Mouse (Mus musculus) MEL (cell line): Measurements from ENCODE around the gene Zfp367. TPM values are rescaled to one million over a fixed set of nuclear protein-coding genes. Genes with fewer than 3 reads are reported as not detected.

Experiments
- DNase-seq: peaks from one replicate; pipeline ENCODE4 v3.0.0; 2011; ENCODE audit warnings: low read depth, low spot score
- H3K27ac ChIP-seq: 2 replicates; pipeline ENCODE4 v1.5.1; 2012; ENCODE audit warnings: low read depth, mild to moderate bottlenecking, control low read depth, low read length, moderate library complexity; ENCODE audit not compliant: control insufficient read depth
- H3K27me3 ChIP-seq, 2 experiments: fragments of 150-350 bp in 1 of 2; sonication (generic) in 1 of 2; 2 replicates each; pipeline ENCODE4 v1.6.1; 2012; ENCODE audit warnings: low read length in 2 of 2, mild to moderate bottlenecking in 2 of 2, improper control_type of control experiment in 1 of 2, moderate library complexity in 1 of 2; ENCODE audit not compliant: insufficient read depth in 2 of 2, control insufficient read depth in 1 of 2
- H3K36me3 ChIP-seq, 2 experiments: 2 replicates each; pipeline ENCODE4 v1.6.1; 2012 to 2014; ENCODE audit warnings: low read length in 2 of 2, improper control_type of control experiment in 1 of 2, inconsistent platforms in 1 of 2, mild to moderate bottlenecking in 1 of 2; ENCODE audit not compliant: insufficient read depth in 2 of 2, control insufficient read depth in 1 of 2
- H3K4me1 ChIP-seq, 2 experiments: fragments of 150-350 bp in 1 of 2; sonication (generic) in 1 of 2; 2 replicates each; pipeline ENCODE4 v1.6.1; 2012; ENCODE audit warnings: low read length in 2 of 2, improper control_type of control experiment in 1 of 2, mild to moderate bottlenecking in 1 of 2; ENCODE audit not compliant: insufficient read depth in 2 of 2, control insufficient read depth in 1 of 2
- H3K4me3 ChIP-seq, 2 experiments: fragments of 150-350 bp in 1 of 2; sonication (generic) in 1 of 2; 2 replicates each; pipeline ENCODE4 v1.5.1; 2012; ENCODE audit warnings: low read depth in 2 of 2, low read length in 2 of 2, mild to moderate bottlenecking in 2 of 2, moderate library complexity in 2 of 2, control low read depth in 1 of 2, improper control_type of control experiment in 1 of 2; ENCODE audit not compliant: control insufficient read depth in 1 of 2, insufficient read depth in 1 of 2
- H3K79me2 ChIP-seq: 2 replicates; pipeline ENCODE4 v1.6.1; 2012; ENCODE audit warnings: mild to moderate bottlenecking, low read length, moderate library complexity; ENCODE audit not compliant: control insufficient read depth, poor library complexity, insufficient read depth
- H3K9ac ChIP-seq: 2 replicates; pipeline ENCODE4 v1.6.1; 2012; ENCODE audit warnings: low read depth, mild to moderate bottlenecking, control low read depth, low read length, moderate library complexity; ENCODE audit not compliant: control insufficient read depth, poor library complexity, severe bottlenecking
- H3K9me3 ChIP-seq: fragments of 150-350 bp; sonication (generic); replicated peaks from 2 replicates; pipeline ENCODE4 v1.6.1; 2012; ENCODE audit warnings: mild to moderate bottlenecking, low read length, improper control_type of control experiment, moderate library complexity; ENCODE audit not compliant: insufficient read depth
- BHLHE40 ChIP-seq: IDR thresholded peaks from 2 replicates; pipeline ENCODE4 v1.6.1; 2012; ENCODE audit warnings: low read depth, mild to moderate bottlenecking, inconsistent platforms, low read length, improper control_type of control experiment, borderline replicate concordance
- CHD2 ChIP-seq: IDR thresholded peaks from 2 replicates; pipeline ENCODE4 v1.6.1; 2011; ENCODE audit warnings: low read length, improper control_type of control experiment
- CTCF ChIP-seq, 3 experiments: IDR thresholded peaks in 2 of 3; conservative IDR thresholded peaks in 1 of 3; 2 replicates each; pipeline ENCODE4 v1.5.1; 2011 to 2012; ENCODE audit warnings: low read length in 3 of 3, low read depth in 2 of 3, mild to moderate bottlenecking in 2 of 3, improper control_type of control experiment in 1 of 3, inconsistent platforms in 1 of 3, mixed read lengths in 1 of 3, moderate library complexity in 1 of 3; ENCODE audit not compliant: control insufficient read depth in 1 of 3, insufficient read depth in 1 of 3, poor library complexity in 1 of 3, severe bottlenecking in 1 of 3
- ELF1 ChIP-seq: IDR thresholded peaks from 2 replicates; pipeline ENCODE4 v1.6.1; 2014; ENCODE audit warnings: low read depth, mild to moderate bottlenecking, inconsistent platforms, low read length, improper control_type of control experiment, moderate library complexity
- EP300 ChIP-seq, 2 experiments: IDR thresholded peaks; 2 replicates each; pipeline ENCODE4 v1.6.1; 2011; ENCODE audit warnings: improper control_type of control experiment in 2 of 2, low read length in 2 of 2, low read depth in 1 of 2, mild to moderate bottlenecking in 1 of 2
- GABPA ChIP-seq: IDR thresholded peaks from 2 replicates; pipeline ENCODE4 v1.6.1; 2012; ENCODE audit warnings: low read depth, mild to moderate bottlenecking, inconsistent platforms, low read length, improper control_type of control experiment, moderate library complexity
- GATA1 ChIP-seq: IDR thresholded peaks from 2 replicates; pipeline ENCODE4 v1.6.1; 2011; ENCODE audit warnings: low read depth, low read length, improper control_type of control experiment
- HCFC1 ChIP-seq: IDR thresholded peaks from 2 replicates; pipeline ENCODE4 v1.6.1; 2012; ENCODE audit warnings: low read depth, mild to moderate bottlenecking, inconsistent platforms, low read length, improper control_type of control experiment, moderate library complexity
- KAT2A ChIP-seq: conservative IDR thresholded peaks from 2 replicates; pipeline ENCODE4 v1.6.1; 2012; ENCODE audit warnings: low read depth, low read length, improper control_type of control experiment, inconsistent platforms
- MAX ChIP-seq: IDR thresholded peaks from 2 replicates; pipeline ENCODE4 v1.6.1; 2011; ENCODE audit warnings: low read length, improper control_type of control experiment
- MEF2A ChIP-seq: IDR thresholded peaks from 2 replicates; pipeline ENCODE4 v1.6.1; 2014; ENCODE audit warnings: low read depth, mild to moderate bottlenecking, inconsistent platforms, low read length, improper control_type of control experiment; ENCODE audit not compliant: poor library complexity, insufficient replicate concordance, severe bottlenecking; ENCODE audit errors: extremely low read depth
- MXI1 ChIP-seq: IDR thresholded peaks from 2 replicates; pipeline ENCODE4 v1.6.1; 2011; ENCODE audit warnings: mild to moderate bottlenecking, low read depth, low read length, improper control_type of control experiment
- MYC ChIP-seq: IDR thresholded peaks from 2 replicates; pipeline ENCODE4 v1.6.1; 2011; ENCODE audit warnings: low read depth, mild to moderate bottlenecking, low read length, improper control_type of control experiment, moderate library complexity
- POLR2A ChIP-seq, 2 experiments: IDR thresholded peaks; 2 replicates each; pipeline ENCODE4 v1.6.1; 2011 to 2012; ENCODE audit warnings: low read length in 2 of 2, mild to moderate bottlenecking in 2 of 2, control low read depth in 1 of 2, improper control_type of control experiment in 1 of 2, low read depth in 1 of 2, moderate library complexity in 1 of 2; ENCODE audit not compliant: control insufficient read depth in 1 of 2, insufficient read depth in 1 of 2, poor library complexity in 1 of 2
- POLR2AphosphoS2 ChIP-seq: IDR thresholded peaks from 2 replicates; pipeline ENCODE4 v1.6.1; 2011; ENCODE audit warnings: low read length, improper control_type of control experiment
- RAD21 ChIP-seq: IDR thresholded peaks from 2 replicates; pipeline ENCODE4 v1.6.1; 2011; ENCODE audit warnings: mild to moderate bottlenecking, low read depth, low read length, improper control_type of control experiment
- SMC3 ChIP-seq: IDR thresholded peaks from 2 replicates; pipeline ENCODE4 v1.6.1; 2011; ENCODE audit warnings: low read depth, low read length, improper control_type of control experiment
- TAL1 ChIP-seq: IDR thresholded peaks from 2 replicates; pipeline ENCODE4 v1.6.1; 2012; ENCODE audit warnings: mild to moderate bottlenecking, inconsistent platforms, low read length, moderate library complexity, mixed read lengths
- UBTF ChIP-seq: IDR thresholded peaks from 2 replicates; pipeline ENCODE4 v1.6.1; 2012; ENCODE audit warnings: low read depth, mild to moderate bottlenecking, inconsistent platforms, low read length, improper control_type of control experiment, moderate library complexity, borderline replicate concordance; ENCODE audit not compliant: insufficient read depth
- USF1 ChIP-seq: IDR thresholded peaks from 2 replicates; pipeline ENCODE4 v1.6.1; 2014; ENCODE audit warnings: low read depth, mild to moderate bottlenecking, inconsistent platforms, low read length, improper control_type of control experiment, moderate library complexity
- USF2 ChIP-seq, 2 experiments: IDR thresholded peaks; 2 replicates each; pipeline ENCODE4 v1.6.1; 2011 to 2012; ENCODE audit warnings: improper control_type of control experiment in 2 of 2, low read length in 2 of 2, borderline replicate concordance in 1 of 2, inconsistent platforms in 1 of 2, low read depth in 1 of 2, mild to moderate bottlenecking in 1 of 2; ENCODE audit not compliant: insufficient read depth in 1 of 2
- ZC3H11A ChIP-seq: IDR thresholded peaks from 2 replicates; pipeline ENCODE4 v1.6.1; 2012; ENCODE audit warnings: low read depth, mild to moderate bottlenecking, inconsistent platforms, low read length, improper control_type of control experiment
- ZMIZ1 ChIP-seq: IDR thresholded peaks from 2 replicates; pipeline ENCODE4 v1.6.1; 2012; ENCODE audit warnings: low read depth, mild to moderate bottlenecking, inconsistent platforms, low read length, improper control_type of control experiment, moderate library complexity
- ZNF384 ChIP-seq: IDR thresholded peaks from 2 replicates; pipeline ENCODE4 v1.6.1; 2012; ENCODE audit warnings: low read depth, mild to moderate bottlenecking, inconsistent platforms, low read length, improper control_type of control experiment
- polyA plus RNA-seq, 2 experiments: library from polyadenylated mRNA; stranded (reverse) in 1 of 2; unstranded in 1 of 2; fragments of >175 nt in 1 of 2; fragments of >200 nt in 1 of 2; gene quantifications; 2 replicates each; pipeline versions ENCODE4 v1.2.1 to v1.2.4; 2012; ENCODE audit warnings: low replicate concordance in 2 of 2, low read depth in 1 of 2; ENCODE audit not compliant: insufficient read length in 2 of 2, insufficient read depth in 1 of 2, missing spikeins in 1 of 2
- total RNA-seq: library from RNA; depleted of rRNA; stranded (reverse); fragments of 300-350 nt; gene quantifications from 2 replicates; pipeline ENCODE4 v1.2.3, GENCODE M21; 2012

Zfp367 gene
- total and polyA plus RNA-seq, 3 experiments: 23.4 to 28.4 TPM; not detected in 1

GRCm38 (mm10) chr13:64107105-64107504 is 45.9 kb downstream of the Zfp367 start:
- Histone ChIP-seq H3K4me1 (no peaks in the 10 kb centered on the region), H3K4me3 (no peak overlapping the region), H3K9me3 (no peaks in the 10 kb centered on the region), H3K27me3 (no peaks in the 10 kb centered on the region), H3K36me3 (no peaks in the 10 kb centered on the region), H3K27ac (no peak overlapping the region), H3K79me2 (no peaks in the 10 kb centered on the region), H3K9ac (no peak overlapping the region)
- no peak for TF ChIP-seq EP300 (IDR thresholded peaks at IDR 0.05; ENCODE audit: low read depth in 1 of 2, low read length in 2 of 2)
- TF ChIP-seq CTCF (IDR thresholded peaks at IDR 0.05 in 2 of 3, conservative IDR thresholded peaks at IDR 0.05 in 1 of 3; ENCODE audit: control insufficient read depth in 1 of 3, insufficient read depth in 1 of 3, low read depth in 2 of 3, low read length in 3 of 3, poor library complexity in 1 of 3, severe bottlenecking in 1 of 3): no peak
- no peak for TF ChIP-seq CHD2
- no peak for TF ChIP-seq USF2 (IDR thresholded peaks at IDR 0.05; ENCODE audit: borderline replicate concordance in 1 of 2, insufficient read depth in 1 of 2, low read depth in 1 of 2, low read length in 2 of 2)
- TF ChIP-seq MYC: no peak
- TF ChIP-seq ZMIZ1: no peak
- no peak for TF ChIP-seq UBTF
- TF ChIP-seq GATA1: no peak
- no peak for TF ChIP-seq MEF2A
- TF ChIP-seq BHLHE40: no peak
- no peak for TF ChIP-seq ELF1
- TF ChIP-seq MXI1: no peak
- TF ChIP-seq GABPA: no peak
- no peak for TF ChIP-seq HCFC1
- TF ChIP-seq RAD21: no peak
- no peak for DNase-seq

DNA sequence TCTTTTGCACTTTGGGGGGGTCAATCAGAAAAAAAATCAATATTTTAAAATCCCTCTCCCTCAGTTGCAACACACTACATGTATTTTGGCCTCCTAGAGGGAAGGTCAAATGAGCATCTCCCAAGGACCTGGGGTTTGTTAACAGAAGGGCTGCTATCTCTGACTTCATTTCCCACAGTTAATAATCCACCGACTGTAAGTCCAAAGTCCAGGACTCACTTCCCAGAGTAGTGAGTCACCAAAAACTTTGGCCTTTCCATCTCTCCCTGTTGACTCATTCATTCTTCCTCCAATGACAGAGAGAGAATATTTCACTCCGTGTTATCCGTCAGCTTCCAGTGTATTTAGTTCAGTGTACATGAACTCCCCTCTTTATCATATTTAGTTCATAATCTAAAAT is 47.3 kb downstream of the Zfp367 start:
- no peaks in the 10 kb centered on the region for H3K79me2 ChIP-seq
- TF ChIP-seq EP300 (IDR thresholded peaks at IDR 0.05; ENCODE audit: low read depth in 1 of 2, low read length in 2 of 2) (no peak), ZNF384 (no peak), ZMIZ1 (no peak), GATA1 (no peak), TAL1 (no peak), POLR2A (IDR thresholded peaks at IDR 0.05; ENCODE audit: control insufficient read depth in 1 of 2, insufficient read depth in 1 of 2, low read depth in 1 of 2, low read length in 2 of 2, poor library complexity in 1 of 2) (no peak), SMC3 (no peak), KAT2A (no peak), MAX (no peak), GABPA (no peak), CTCF (IDR thresholded peaks at IDR 0.05 in 2 of 3, conservative IDR thresholded peaks at IDR 0.05 in 1 of 3; ENCODE audit: control insufficient read depth in 1 of 3, insufficient read depth in 1 of 3, low read depth in 2 of 3, low read length in 3 of 3, poor library complexity in 1 of 3, severe bottlenecking in 1 of 3) (no peak), POLR2AphosphoS2 (no peak), USF1 (no peak), ZC3H11A (no peak)
- H3K27ac ChIP-seq: no peak overlapping the region
- no peak for DNase-seq
- no peaks in the 10 kb centered on the region for H3K9me3 ChIP-seq
- no peaks in the 10 kb centered on the region for H3K4me1 ChIP-seq
- H3K4me3 ChIP-seq: no peak overlapping the region
- H3K36me3 ChIP-seq: no peaks in the 10 kb centered on the region
- H3K9ac ChIP-seq: no peak overlapping the region
- H3K27me3 ChIP-seq: no peaks in the 10 kb centered on the region
